Mouse (Mus musculus) ES-E14 (cell line): ENCODE results near the gene Ppp1r9a. TPM values are rescaled to one million over a fixed set of nuclear protein-coding genes. Genes with fewer than 3 reads are reported as not detected.

Experiments used
- DNase-seq: peaks from one replicate; pipeline ENCODE4 v3.0.0-alpha.2; 2013; ENCODE audit warnings: low read depth, low spot score
- H3K27ac ChIP-seq: 2 replicates; pipeline ENCODE4 v1.5.1; 2012; ENCODE audit warnings: low read depth, mild to moderate bottlenecking, low read length, moderate library complexity, mixed read lengths; ENCODE audit not compliant: poor library complexity, insufficient read depth, severe bottlenecking
- H3K36me3 ChIP-seq: 2 replicates; pipeline ENCODE4 v1.6.1; 2012; ENCODE audit warnings: mild to moderate bottlenecking, low read length, moderate library complexity, mixed read lengths; ENCODE audit not compliant: control insufficient read depth, poor library complexity, insufficient read depth, severe bottlenecking
- H3K4me1 ChIP-seq, 2 experiments: fragments of 150-350 bp in 1 of 2; sonication (generic) in 1 of 2; 2 replicates each; pipeline ENCODE4 v1.6.1; 2012; ENCODE audit warnings: low read length in 2 of 2, mild to moderate bottlenecking in 1 of 2, mixed read lengths in 1 of 2; ENCODE audit not compliant: control insufficient read depth in 2 of 2, insufficient read depth in 2 of 2, poor library complexity in 1 of 2
- H3K4me3 ChIP-seq, 2 experiments: fragments of 150-350 bp in 1 of 2; sonication (generic) in 1 of 2; 2 replicates each; pipeline ENCODE4 v1.5.1; 2012; ENCODE audit warnings: low read length in 2 of 2, low read depth in 1 of 2, mild to moderate bottlenecking in 1 of 2, mixed read lengths in 1 of 2; ENCODE audit not compliant: insufficient read depth in 1 of 2, poor library complexity in 1 of 2, severe bottlenecking in 1 of 2
- H3K9ac ChIP-seq: 2 replicates; pipeline ENCODE4 v1.6.1; 2012; ENCODE audit warnings: low read depth, mild to moderate bottlenecking, low read length, mixed read lengths; ENCODE audit not compliant: poor library complexity, insufficient read depth, severe bottlenecking
- H3K9me3 ChIP-seq: fragments of 150-350 bp; sonication (generic); 2 replicates; pipeline ENCODE4 v1.6.1; 2012; ENCODE audit warnings: low read depth, mild to moderate bottlenecking, low read length; ENCODE audit not compliant: control insufficient read depth, insufficient read depth
- CHD2 ChIP-seq: IDR thresholded peaks from 2 replicates; pipeline ENCODE4 v1.6.1; 2014; ENCODE audit warnings: mild to moderate bottlenecking, low read depth, low read length, inconsistent platforms
- HCFC1 ChIP-seq: IDR thresholded peaks from 2 replicates; pipeline ENCODE4 v1.6.1; 2012; ENCODE audit warnings: low read length, inconsistent platforms, borderline replicate concordance; ENCODE audit not compliant: insufficient read depth
- MAFK ChIP-seq: IDR thresholded peaks from 2 replicates; pipeline ENCODE4 v1.6.1; 2014; ENCODE audit warnings: mild to moderate bottlenecking, low read depth, low read length, inconsistent platforms; ENCODE audit not compliant: insufficient read depth
- ZC3H11A ChIP-seq: IDR thresholded peaks from 2 replicates; pipeline ENCODE4 v1.6.1; 2012; ENCODE audit warnings: low read depth, mild to moderate bottlenecking, inconsistent platforms, low read length, borderline replicate concordance
- ZNF384 ChIP-seq: IDR thresholded peaks from 2 replicates; pipeline ENCODE4 v1.6.1; 2012; ENCODE audit warnings: low read depth, low read length, inconsistent platforms
- in situ Hi-C, 2 experiments: fragments of 600-800 bp; cut with MboI; formaldehyde crosslinking; loops; one replicate each; pipeline ENCODE4 v1.15.1; 2025; ENCODE audit warnings: low sequenced_read_pairs in 2 of 2, inconsistent platforms in 1 of 2; ENCODE audit not compliant: unreplicated experiment in 2 of 2
- total RNA-seq: library from RNA; depleted of rRNA; stranded (reverse); fragments of 300-350 nt; gene quantifications from 2 replicates; pipeline ENCODE4 v1.2.3, GENCODE M21; 2012

Ppp1r9a gene
- total RNA-seq, 1 experiment, result 22.2 TPM

GRCm38 (mm10) chr6:5110715-5111048 is 208.0 kb downstream of the Ppp1r9a start:
- Histone ChIP-seq H3K4me3 (no peak overlapping the region), H3K27ac (no peak overlapping the region)
- no peak for TF ChIP-seq CHD2
- no peak for TF ChIP-seq ZC3H11A
- TF ChIP-seq HCFC1, result no peak
- no peak for TF ChIP-seq ZNF384
- no peak for TF ChIP-seq MAFK

GRCm38 (mm10) chr6:5113103-5113502 is 210.4 kb downstream of the Ppp1r9a start:
- peaks cover 4% of the 10 kb centered on the region; the same call in 1 of the 2 replicates for H3K36me3 ChIP-seq
- H3K27ac ChIP-seq, result no peak overlapping the region
- H3K9ac ChIP-seq, result no peak overlapping the region
- TF ChIP-seq MAFK, result no peak
- no peak for TF ChIP-seq ZC3H11A
- no peak for TF ChIP-seq HCFC1
- TF ChIP-seq CHD2, result no peak
- TF ChIP-seq ZNF384, result no peak
- H3K4me1 ChIP-seq, result peaks cover 0 to 3% of the 10 kb centered on the region in 2 experiments; a peak in 1 of 4 replicates
- no peak overlapping the region for H3K4me3 ChIP-seq
- no peaks in the 10 kb centered on the region for H3K9me3 ChIP-seq
- DNase-seq, result no peak
- in situ Hi-C loops, result loop anchor here in 1 of 2 experiments (25.0 kb wide), 1 partner anchor 274 kb away; the partner anchor contains the start of gene Asb4

More at GRCm38 (mm10) chr6:5110715-5111048, 208.0 kb downstream of the Ppp1r9a start:
- H3K36me3 ChIP-seq, result peaks cover 2% of the 10 kb centered on the region; the same call in 1 of the 2 replicates
- no peak overlapping the region for H3K9ac ChIP-seq
- H3K4me1 ChIP-seq, result peaks cover 0 to 7% of the 10 kb centered on the region in 2 experiments; a peak in 1 of 4 replicates
- no peaks in the 10 kb centered on the region for H3K9me3 ChIP-seq
- in situ Hi-C loops, result loop anchor here in 1 of 2 experiments (25.0 kb wide), 1 partner anchor 277 kb away; the partner anchor contains the start of gene Asb4
- DNase-seq, result no peak

- Histone ChIP-seq H3K36me3 (peaks cover 4% of the 10 kb centered on the region; the same call in 1 of the 2 replicates), H3K4me1 (peaks cover 3% of the 10 kb centered on the region in 2 experiments), H3K27ac (no peak overlapping the region), H3K9ac (no peak overlapping the region), H3K9me3 (no peaks in the 10 kb centered on the region), H3K4me3 (no peak overlapping the region)
- in situ Hi-C loops, result loop anchor here in 1 of 2 experiments (25.0 kb wide), 1 partner anchor 274 kb away; the partner anchor contains the start of gene Asb4
- DNase-seq, result no peak
- TF ChIP-seq ZNF384 (no peak), MAFK (no peak), CHD2 (no peak), HCFC1 (no peak), ZC3H11A (no peak)
These were observed 211.0 kb downstream of the Ppp1r9a start for GRCm38 (mm10) chr6:5113734-5114133.

- in situ Hi-C loops, result loop anchor here in 1 of 2 experiments (25.0 kb wide), 1 partner anchor 272 kb away; the partner anchor contains the start of gene Asb4
- Histone ChIP-seq H3K9me3 (no peaks in the 10 kb centered on the region), H3K36me3 (peaks cover 4% of the 10 kb centered on the region; the same call in 1 of the 2 replicates), H3K9ac (no peak overlapping the region), H3K4me3 (no peak overlapping the region), H3K4me1 (peaks cover 3 to 5% of the 10 kb centered on the region in 2 experiments), H3K27ac (no peak overlapping the region)
- no peak for TF ChIP-seq ZNF384
- no peak for TF ChIP-seq ZC3H11A
- TF ChIP-seq CHD2, result no peak
- no peak for TF ChIP-seq MAFK
- no peak for TF ChIP-seq HCFC1
- DNase-seq, result no peak
These were observed 212.1 kb downstream of the Ppp1r9a start for GRCm38 (mm10) chr6:5114857-5115256.
